Mouse (Mus musculus): ENCODE results near the gene Col28a1.

The Col28a1 gene

DNA sequence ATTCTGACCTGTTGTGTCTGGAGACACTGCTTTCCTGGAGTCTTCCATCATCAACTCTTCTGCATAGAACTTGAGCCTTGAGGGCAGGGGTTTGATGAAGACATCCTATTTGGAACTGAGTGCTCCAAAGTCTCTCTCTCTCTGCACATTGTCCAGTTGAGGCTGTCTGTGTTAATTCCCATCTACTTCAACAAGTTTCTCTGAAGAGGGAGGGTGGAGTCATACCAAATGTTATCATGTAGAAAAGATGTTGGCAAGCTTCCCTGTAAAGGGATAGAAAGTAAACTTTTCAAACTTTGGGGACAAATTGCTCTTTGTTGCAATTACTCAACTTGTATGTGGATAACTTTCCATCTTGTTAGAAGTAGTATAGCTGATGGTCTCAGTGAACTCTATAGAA lies at the start of gene Col28a1:
Col28a1 (minus strand) TSS at position 101 of the 400 bp plus-strand sequence.
- no peak for DNase-seq (ENCODE audit: low spot score in 2 of 2)

DNA sequence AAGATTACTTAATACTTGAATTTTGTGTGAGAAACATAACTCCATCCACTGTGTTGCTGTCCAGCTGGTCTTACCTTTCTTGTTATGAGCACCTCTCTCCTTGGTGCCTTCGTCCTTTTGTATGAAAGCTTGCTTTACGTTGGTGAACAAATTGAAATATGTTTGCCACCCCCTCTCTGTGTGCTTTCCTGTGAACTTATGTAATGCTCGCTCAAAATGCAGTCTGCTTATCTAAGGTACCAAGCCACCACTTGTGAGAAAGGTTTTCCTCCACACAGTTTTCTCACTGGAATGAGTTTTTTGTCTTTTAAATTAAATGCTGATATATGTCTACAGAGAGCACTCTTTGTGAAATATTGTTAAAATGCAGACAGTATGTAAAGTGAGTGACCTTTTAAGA lies 36.2 kb upstream of the Col28a1 start:
- DNase-seq (ENCODE audit: low spot score in 2 of 2): no peak

DNA sequence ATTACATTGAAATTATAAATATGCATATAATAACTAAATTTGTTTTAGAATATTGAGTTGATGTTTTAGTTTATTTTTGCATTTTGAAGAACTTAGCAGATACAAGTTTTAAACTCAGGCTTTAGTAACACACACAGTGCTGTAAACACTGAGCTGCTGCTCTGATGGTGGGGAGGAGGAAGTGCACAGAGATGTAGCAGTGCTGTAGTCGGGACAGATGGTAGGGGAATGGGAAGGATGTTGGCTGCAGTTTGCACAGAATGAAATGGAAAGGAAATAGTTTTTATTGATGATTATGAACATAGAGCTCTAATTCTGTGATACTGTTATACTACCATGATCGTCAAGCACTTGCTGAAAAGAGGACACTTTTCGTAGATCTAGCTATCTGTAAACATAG lies 34.6 kb upstream of the Col28a1 start:
- no peak for DNase-seq (ENCODE audit: low spot score in 2 of 2)

DNA sequence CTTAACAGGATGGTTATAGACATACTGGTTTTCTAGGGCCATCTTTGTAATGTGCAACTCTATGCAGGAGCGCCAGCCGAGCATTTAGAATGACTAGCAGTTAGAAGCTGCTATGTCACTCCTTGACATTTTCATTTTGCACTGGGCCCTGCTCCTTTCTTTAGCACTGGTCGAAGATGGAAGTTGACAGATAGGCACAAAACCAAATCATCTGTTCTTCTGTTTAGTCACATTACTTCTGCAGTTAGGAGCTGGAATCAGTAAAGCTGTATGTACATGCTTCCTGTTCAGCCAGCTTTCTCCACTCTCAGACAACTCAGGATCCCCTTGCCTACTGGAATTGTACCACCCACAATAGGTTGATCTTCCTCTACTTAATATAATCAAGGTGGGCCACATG lies 18.2 kb upstream of the Col28a1 start:
- DNase-seq (ENCODE audit: low spot score in 2 of 2): no peak

DNA sequence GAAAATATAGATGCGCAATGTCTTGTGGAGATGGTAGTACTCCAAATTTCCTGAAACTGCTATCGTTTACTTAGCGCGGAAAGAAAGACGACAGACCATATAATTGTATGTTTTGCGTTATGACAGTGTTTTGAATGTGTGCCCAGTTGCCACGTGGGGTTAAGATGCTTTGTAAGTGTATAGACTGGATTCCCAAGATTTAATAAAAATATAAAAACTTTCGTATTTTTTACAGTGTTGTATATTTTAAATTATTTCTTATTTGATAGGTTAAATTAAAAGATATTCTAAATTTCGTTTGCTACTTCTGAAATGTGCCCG lies 17.4 kb upstream of the Col28a1 start:
- no peak for DNase-seq (ENCODE audit: low spot score in 2 of 2)

DNA sequence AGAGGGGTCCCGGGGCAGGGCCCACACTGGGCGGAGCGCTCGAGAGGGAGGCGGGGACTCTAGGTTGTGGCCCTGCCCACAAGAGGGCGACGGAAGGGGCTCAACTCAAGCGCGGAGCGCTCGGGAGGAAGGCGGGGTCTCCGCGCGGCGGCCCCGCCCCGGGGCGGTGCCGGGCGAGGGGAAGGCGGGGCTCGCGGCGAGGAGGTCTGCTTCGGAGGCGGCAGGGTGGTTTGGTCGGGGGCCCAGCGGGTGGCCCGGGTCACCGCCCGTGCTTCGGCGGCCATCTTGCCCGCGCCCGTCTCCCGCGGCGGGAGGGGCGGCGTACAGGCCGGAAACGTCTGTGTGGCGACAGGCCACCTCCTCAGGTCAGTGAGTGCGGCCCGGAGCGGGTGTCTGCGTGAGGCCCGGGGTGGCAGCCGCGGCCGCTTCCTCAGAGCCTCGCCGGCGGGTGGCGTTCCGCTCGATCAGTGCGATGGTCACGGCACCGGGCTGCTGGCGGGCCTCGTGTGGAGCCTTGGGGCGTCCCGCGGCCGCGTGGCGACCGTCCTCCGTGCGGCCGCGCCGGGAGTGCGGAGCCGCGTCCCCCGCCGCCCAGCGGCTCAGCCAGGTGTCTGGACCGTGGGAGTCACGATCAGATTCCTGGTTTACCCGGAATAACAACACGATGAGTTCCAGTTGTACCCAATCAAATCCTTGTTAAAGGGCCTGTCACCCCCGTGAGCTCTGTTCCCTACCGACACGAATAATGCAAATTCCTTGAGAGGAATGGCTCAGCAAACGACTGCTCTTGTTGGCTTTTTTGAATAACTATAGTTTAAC lies 16.8 kb upstream of the Col28a1 start, which contains the start of gene Mios:
Mios (plus strand) TSS at position 176 of the 819 bp plus-strand sequence.
- peak; percentile 87 for DNase-seq (ENCODE audit: low spot score in 2 of 2)

DNA sequence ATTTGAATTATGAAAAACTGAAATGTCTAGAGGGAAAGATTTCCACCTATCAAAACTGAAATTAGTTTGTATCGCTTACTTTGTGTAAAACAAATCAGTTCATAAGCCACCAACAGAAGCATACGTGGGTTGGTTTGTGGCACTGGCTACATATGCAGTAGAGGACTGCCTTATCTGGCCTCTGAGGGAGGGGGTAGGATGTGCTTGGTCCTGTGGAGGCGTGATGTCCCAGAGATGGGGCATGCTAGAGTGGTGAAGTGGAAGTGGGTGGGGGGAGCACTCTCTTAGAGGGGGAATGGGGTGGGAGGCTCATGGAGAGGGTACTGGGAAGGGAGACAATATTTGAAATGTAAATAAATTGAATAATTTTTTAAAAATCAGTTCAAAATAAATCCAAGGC lies 2.5 kb downstream of the Col28a1 start:
- DNase-seq (ENCODE audit: low spot score in 2 of 2): no peak

DNA sequence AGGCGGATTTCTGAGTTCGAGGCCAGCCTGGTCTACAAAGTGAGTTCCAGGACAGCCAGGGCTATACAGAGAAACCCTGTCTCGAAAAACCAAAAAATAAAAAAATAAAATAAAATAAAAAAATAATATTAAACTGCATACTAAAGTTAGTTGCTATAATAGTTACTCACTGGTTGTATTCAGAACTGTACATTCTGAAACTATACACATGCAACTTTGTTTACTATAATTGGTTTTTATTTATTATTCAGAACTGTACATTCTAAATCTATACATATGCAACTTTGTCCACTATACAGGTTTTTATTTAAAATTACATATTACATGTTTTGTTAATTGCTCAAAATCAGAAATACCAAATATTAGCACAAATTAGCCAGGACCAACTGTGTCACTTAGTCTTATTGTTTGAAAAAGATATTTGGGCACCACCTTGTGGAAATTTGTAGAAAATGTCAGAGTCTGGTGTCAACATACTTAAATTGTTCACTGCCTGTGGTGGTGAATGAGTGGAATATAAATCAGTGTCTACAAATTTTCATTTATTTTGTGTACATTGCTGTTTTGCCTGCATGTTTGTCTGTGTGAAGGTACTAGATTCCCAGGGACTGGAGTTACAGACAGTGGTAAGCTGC lies 3.7 kb downstream of the Col28a1 start:
- DNase-seq (ENCODE audit: low spot score in 2 of 2): no peak

DNA sequence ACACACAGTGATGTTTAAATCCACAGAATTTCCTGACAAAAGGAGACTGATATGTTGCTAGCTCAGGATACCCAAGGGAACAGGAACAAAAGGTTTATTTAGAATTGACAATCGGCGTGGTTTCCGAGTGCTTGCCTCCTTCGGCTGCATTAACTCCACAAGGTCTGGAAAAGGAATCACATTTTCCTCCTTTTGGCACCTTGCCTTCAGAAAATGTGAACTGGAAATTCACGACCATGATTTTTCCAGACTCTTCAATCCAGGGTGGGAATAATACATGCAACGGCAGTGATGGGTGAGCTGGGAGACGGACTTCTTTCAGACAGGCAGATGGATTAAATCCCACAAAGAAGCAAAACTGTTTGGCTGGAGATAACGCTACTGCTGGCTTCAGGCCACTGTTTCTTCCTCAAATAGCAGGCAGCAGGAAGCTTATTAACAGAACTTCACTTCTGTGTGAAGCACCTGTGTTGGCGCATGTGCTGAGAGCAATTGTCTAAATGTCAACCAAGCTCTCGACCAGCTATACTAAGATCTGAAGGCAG lies 13.9 kb downstream of the Col28a1 start:
- DNase-seq (ENCODE audit: low spot score in 2 of 2): no peak

DNA sequence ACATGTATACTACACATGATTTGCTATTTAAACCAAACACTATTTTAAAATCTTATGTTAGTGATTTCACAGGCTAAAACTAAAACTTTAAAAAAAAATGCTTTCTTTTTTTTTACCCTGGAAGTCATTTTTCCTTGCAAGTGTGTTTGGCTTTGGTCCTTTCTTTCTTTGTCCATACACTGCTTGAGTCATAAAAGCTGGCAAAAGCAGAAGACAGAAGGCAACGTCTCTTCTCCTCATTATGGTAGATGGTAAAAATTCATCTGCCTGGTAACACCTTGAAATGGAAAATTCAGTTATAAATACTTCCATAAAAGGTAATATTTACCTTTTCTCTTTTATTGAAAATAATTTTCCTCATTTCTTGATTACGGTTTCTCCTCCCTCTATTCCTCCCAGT lies 16.3 kb downstream of the Col28a1 start:
- DNase-seq (ENCODE audit: low spot score in 2 of 2): no peak

DNA sequence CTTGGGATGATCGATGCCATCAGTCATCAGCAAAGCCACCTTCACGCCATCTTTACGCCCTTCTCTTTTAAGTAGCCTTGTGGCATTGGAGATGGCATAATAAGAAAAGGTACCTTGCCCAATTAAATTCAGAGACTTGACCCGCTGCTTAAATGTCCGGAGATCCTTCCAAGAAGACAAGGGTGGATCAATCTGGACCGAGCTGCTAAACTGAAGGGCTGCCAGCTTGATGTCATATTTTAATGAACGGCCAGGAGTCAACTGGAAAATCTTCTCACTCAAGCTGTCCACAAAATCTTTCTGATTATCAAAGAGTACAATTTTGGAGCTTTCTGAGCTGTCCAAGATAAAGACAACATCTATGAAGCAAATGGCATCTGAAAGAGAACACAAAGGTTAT lies 17.1 kb downstream of the Col28a1 start:
- DNase-seq (ENCODE audit: low spot score in 2 of 2): no peak

DNA sequence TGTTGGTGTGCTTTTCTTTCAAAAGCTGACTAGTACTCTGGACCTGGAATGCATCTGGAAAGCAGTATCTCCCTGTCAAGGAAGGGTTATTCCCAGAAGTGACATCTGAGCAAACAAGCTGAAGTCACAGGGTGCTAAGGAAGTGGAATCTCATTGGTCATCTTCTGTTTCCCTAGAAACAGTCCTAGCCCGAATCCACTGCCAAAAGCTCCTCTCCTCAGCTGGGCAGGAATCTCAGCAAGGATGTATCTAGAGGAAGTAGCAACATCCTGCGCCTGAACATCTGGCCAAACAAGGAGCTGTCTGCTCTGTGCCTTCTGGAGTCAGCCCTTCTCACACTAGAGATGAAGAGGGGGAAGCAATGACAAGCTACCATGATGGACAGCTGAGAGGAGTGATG lies 18.4 kb downstream of the Col28a1 start:
- no peak for DNase-seq (ENCODE audit: low spot score in 2 of 2)

DNA sequence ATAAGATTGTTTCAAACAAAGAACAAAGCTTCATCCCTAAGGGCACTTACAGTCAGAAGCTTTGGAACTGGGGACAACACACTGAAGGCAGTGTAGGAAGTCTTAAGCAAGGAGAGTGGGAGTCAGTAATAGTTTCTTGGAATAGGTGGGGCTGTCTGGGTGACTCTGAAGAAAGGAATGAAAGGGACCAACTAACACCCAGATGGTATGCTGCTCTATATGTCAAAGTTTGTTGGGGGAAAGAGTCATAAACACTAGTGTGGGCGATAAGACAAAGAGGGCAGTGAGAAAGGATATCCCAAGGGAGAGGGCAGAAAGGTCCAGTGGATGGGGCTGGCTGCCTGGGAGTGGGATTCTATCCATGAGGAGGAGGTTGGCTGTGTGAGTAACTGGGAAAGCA lies 20.3 kb downstream of the Col28a1 start:
- no peak for DNase-seq (ENCODE audit: low spot score in 2 of 2)

DNA sequence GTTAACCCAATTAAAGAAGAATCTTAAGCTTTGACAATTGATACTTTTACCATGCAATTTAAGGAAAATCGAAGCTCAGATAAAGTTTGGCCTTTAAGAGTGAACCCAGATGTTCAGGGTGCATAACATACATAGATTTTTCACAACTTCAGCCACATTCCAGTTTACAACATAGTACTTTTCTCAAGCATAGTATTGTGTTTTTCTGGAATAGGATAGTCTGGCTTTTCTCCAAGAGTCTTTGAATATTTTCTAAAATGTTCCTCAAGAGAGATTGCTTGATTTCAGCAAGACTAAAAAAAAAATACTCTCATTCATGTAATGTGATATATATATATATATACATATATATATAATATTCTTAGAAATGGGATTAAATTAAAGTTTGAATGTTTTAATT lies 27.7 kb downstream of the Col28a1 start:
- DNase-seq (ENCODE audit: low spot score in 2 of 2): no peak

DNA sequence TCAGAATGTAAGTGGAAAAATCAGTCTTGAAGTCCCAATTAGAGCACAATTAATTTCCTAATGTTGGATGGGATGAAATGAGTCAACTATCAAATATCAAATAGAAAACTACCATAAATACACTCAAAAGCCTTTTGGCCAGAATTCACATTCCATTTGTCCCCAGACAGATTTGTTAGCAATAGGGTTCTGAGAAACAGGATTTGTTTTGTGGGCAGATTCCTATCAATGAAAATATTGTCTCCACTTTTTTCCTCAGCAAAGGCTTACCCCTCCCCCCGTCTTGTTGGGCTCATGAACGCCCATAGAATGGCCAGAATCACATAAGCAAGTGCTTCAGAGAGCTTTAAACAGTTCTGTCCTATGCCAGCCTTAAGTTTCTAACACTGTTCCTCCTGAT lies 32.4 kb downstream of the Col28a1 start:
- no peak for DNase-seq (ENCODE audit: low spot score in 2 of 2)

DNA sequence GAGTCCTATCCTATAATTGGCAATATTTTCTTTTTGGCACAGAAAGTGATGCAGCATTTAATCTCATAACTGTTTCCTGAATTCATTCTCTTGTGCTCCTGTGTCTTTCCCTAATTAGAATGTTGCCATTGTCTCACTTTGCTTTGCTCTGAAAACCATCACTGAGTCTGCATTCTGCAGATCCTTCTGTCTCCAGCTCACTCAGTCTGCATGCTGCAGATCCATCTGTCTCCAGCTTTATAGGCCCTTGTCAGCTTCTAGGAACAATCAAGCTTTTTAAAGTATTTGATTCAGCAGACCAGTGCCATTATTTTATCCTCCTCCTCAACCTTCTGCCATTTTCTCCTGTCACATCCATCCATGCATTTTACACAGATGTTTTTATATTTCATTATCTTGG lies 35.3 kb downstream of the Col28a1 start:
- no peak for DNase-seq (ENCODE audit: low spot score in 2 of 2)

DNA sequence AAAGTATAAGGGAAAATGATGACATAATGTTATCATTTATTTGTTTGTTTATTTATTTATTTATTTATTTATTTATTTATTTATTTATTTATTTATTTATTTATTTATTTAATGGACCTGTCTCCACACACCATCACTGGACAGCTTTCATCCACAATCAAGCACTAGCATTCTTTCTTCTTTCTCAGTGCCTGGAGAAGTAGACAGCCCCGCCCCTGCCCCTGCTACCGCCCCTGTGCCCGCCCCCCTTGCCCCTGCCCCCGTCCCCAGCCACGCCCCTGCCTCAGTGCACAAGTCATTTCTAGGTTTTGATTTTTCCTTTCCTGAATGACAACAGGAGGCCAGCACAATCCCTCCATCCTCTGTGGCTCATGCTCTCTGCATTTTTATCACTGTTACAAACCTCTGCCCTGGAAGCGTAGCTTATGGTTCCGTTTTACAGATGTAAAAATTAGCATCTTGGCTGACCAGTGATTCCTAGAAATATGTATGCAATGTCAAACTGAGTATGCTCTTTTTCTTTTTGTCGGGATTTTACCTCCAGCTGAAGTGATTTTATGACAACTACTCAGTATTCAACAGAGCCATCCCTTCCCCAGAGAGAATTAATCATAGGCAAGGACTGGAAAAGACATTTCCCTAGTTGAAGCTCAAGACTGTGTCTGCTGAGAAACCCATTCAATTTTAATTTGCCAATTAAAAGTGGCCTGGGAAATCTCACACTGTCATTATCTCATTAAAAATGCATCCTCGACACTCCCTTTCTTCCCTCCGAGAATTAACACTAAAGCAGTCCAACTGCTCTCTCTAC lies 39.7 kb downstream of the Col28a1 start:
- DNase-seq (ENCODE audit: low spot score in 2 of 2): no peak

DNA sequence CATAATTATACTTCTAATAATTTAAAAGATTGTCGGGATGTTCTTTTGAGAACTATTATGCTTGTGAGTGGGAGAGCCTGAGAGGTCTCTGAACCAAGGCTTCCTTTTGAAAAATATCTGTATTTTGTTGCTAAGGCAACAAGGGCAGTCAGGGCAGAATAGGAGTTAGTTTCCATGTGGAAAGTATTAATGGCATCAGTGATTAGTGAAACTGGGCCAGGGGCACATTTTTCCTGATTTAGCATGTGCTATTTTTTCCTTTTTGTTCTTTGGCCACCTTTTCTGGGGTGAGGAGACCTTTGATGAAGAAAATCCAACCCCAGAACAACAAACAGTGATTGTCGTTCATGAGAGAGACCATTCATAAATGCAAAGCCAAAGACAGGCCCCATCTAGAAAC lies 43.5 kb downstream of the Col28a1 start:
- no peak for DNase-seq (ENCODE audit: low spot score in 2 of 2)

DNA sequence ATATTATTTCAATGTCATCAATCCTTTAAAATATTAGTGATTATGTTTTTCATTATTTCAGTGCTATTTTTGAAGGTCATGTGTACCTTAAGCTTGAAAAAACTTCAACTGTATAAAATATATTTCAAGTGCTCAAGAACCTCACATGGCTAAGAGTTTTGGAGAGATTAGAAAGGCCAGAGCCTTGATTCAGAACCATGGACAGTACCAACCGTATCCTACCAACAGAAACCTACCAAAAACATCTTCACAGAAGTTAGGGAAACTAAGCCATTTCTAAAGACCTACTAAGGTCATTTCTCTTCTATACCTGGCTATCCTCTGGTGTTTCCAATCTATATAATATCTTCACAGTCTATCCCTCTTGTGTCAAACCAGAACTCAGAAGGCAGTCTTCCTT lies 50.5 kb downstream of the Col28a1 start:
- DNase-seq (ENCODE audit: low spot score in 2 of 2): no peak

DNA sequence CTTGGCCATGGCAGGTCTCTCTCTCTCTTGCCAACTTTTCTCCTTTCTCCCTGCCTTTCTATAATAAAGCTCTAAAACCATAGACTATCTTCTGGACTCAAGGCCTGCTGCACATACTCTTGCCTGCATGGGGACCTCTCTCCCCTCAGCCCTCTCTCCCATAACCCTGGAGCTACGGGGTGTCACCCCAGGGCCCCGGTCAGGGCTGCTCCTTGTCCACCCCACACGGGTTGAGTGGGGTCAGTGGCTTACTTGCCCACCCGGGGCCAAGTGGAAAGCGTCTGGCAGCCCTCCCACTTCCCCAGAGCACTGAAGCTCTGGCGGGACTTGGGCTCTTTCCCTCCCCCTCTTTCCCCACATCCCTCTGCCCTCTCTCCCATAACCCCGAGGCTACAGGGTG lies 62.3 kb downstream of the Col28a1 start:
- no peak for DNase-seq (ENCODE audit: low spot score in 2 of 2)

DNA sequence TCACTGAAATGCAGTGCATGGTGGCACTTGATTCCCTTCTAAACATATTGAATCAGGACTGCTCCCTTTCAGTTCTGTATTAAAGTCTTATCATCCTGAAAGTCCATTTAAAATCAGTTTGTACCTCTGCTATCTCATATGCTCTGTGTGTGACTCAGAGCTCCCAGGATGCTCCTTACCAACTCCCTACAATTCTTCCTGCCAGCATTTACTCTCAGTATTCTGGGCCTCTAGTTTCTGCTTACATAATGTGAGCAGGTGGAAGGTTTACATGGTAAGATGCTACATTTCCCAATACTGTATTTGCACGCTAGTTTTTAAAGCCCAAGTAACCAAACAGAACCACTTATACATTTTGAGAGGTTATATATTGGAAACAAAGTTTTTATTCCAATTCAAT lies 64.3 kb downstream of the Col28a1 start:
- no peak for DNase-seq (ENCODE audit: low spot score in 2 of 2)

DNA sequence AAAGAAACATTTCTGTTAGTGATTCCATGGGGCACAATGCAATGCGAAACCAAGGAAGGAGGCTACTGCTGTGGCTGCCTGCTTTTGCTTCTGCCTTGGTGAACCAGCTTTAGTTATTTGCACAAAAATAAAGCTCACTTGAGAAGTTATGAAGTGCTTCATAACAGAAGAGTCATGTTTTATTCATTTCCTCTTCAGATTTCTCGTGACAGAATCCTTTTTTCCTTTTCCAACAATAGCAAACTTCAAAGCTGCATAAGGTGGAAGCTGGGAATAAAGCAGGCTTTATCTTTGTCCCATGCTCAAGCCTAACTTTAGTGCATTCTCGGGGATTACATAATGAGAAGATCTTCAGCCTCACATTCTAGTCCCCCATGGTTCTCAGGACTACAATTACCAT lies 65.9 kb downstream of the Col28a1 start:
- no peak for DNase-seq (ENCODE audit: low spot score in 2 of 2)

DNA sequence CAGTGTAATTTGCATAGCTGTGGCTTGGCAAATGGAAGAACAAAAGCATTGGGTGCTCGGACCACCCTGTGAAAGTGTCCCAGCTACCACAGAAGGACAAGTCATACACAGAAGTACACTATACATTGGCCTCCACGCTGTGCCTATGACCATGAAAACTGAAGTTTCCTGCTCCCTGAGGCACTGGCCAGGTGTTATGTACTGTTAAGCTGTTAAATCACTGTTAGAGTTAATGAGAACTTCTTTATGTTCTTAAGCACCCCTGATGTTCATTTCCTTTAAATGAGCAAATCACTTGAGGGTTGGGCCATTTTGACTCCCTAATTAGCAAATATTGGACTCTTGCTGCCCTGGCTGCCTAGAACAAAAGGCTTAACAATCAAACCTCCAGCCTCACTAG lies 73.3 kb downstream of the Col28a1 start:
- DNase-seq (ENCODE audit: low spot score in 2 of 2): no peak
